Mouse (Mus musculus) liver, embryonic 14.5 days (tissue): Measurements from ENCODE around the gene Art4. TPM values are rescaled to one million over a fixed set of nuclear protein-coding genes. Genes with fewer than 3 reads are reported as not detected.

Source experiments
- ATAC-seq: fragments of 200-750 bp; cut with Nextera tagmentation; 2 replicates; pipeline ENCODE4 v1.8.0; 2017; ENCODE audit warnings: moderate number of reproducible peaks, mild to moderate bottlenecking, moderate library complexity; ENCODE audit not compliant: insufficient read depth
- DNase-seq, 3 experiments: peaks; one replicate each; pipeline ENCODE4 v3.0.0-alpha.2; 2012 to 2013; ENCODE audit warnings: low read depth in 3 of 3, low spot score in 3 of 3
- H3K27ac ChIP-seq: fragments of 300-500 bp; sonication (generic); 2 replicates; pipeline ENCODE4 v1.5.1; 2014; ENCODE audit warnings: moderate library complexity, mild to moderate bottlenecking, control low read depth, inconsistent platforms
- H3K27me3 ChIP-seq: fragments of 300-500 bp; sonication (generic); 2 replicates; pipeline ENCODE4 v1.6.1; 2014; ENCODE audit warnings: mild to moderate bottlenecking, low read length, moderate library complexity; ENCODE audit not compliant: control insufficient read depth, insufficient read depth
- H3K36me3 ChIP-seq: fragments of 300-500 bp; sonication (generic); replicated peaks from 2 replicates; pipeline ENCODE4 v1.6.1; 2014; ENCODE audit warnings: low read depth; ENCODE audit not compliant: control insufficient read depth, insufficient read depth
- H3K4me1 ChIP-seq, 2 experiments: fragments of 200-500 bp in 1 of 2; fragments of 300-500 bp in 1 of 2; sonication (generic) in 1 of 2; replicated peaks; 2 replicates each; pipeline ENCODE4 v1.6.1; 2012 to 2014; ENCODE audit warnings: antibody characterized with exemption in 1 of 2, inconsistent platforms in 1 of 2, low read length in 1 of 2; ENCODE audit not compliant: control insufficient read depth in 2 of 2, insufficient read depth in 2 of 2
- H3K4me2 ChIP-seq: fragments of 300-500 bp; sonication (generic); 2 replicates; pipeline ENCODE4 v1.6.1; 2014; ENCODE audit warnings: low read depth, mild to moderate bottlenecking, control low read depth, moderate library complexity
- H3K4me3 ChIP-seq, 2 experiments: fragments of 200-500 bp in 1 of 2; fragments of 300-500 bp in 1 of 2; sonication (generic) in 1 of 2; 2 replicates each; pipeline ENCODE4 v1.5.1; 2012 to 2014; ENCODE audit warnings: low read depth in 2 of 2, low read length in 2 of 2, mild to moderate bottlenecking in 2 of 2, control low read depth in 1 of 2, inconsistent platforms in 1 of 2, moderate library complexity in 1 of 2; ENCODE audit not compliant: insufficient read depth in 1 of 2
- H3K9ac ChIP-seq: fragments of 300-500 bp; sonication (generic); replicated peaks from 2 replicates; pipeline ENCODE4 v1.6.1; 2014; ENCODE audit warnings: mild to moderate bottlenecking, control low read depth, moderate library complexity
- H3K9me3 ChIP-seq: fragments of 300-500 bp; sonication (generic); 2 replicates; pipeline ENCODE4 v1.6.1; 2016; ENCODE audit warnings: low read length, mixed read lengths; ENCODE audit not compliant: control insufficient read depth
- CTCF ChIP-seq: IDR thresholded peaks from 2 replicates; pipeline ENCODE4 v1.5.1; 2016; ENCODE audit warnings: antibody characterized with exemption, low read depth, control low read depth
- EP300 ChIP-seq: IDR thresholded peaks from 2 replicates; pipeline ENCODE4 v1.6.1; 2016; ENCODE audit warnings: antibody characterized with exemption, low read depth
- WGBS: fragments of 180-500 bp; shearing (Covaris S2); extraction: QIAGEN DNeasy Blood & Tissue Kit; methylation state at CpG from one replicate; pipeline ENCODE4 v1.1.7; 2014; ENCODE audit not compliant: insufficient replicate concordance; 5-methylcytosine and 5-hydroxymethylcytosine counted together
- polyA plus RNA-seq, 2 experiments: library from polyadenylated mRNA; depleted of rRNA in 1 of 2; stranded (reverse) in 1 of 2; unstranded in 1 of 2; fragments of >200 nt; fragmentation: Nextera tagmentation in 1 of 2; extraction: Ambion mirVana in 1 of 2; gene quantifications; 2 replicates each; pipeline versions ENCODE4 v1.2.1 to v1.2.3; 2012 to 2014

The Art4 gene
- polyA plus RNA-seq, 2 experiments = 20.3 to 23.3 TPM

DNA sequence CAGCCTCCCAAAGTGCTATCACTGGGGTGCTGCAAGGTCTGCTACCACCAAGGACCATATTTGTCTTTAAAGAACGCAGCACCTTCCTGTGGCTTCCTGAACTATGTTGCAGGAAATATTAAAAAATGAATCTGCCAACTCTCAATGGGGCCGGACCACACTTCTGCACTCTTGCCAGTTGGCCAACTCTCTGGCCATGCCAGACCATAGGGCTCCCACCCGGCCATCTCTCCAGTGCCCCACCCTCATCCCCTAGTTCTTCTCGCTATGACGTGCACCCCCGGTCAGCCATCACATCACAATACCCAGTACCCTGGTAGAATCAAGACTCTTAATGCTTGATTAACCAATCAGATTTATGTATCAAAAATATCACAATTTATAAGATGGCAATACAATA lies 26.4 kb upstream of the Art4 start:
- WGBS = 70% methylated on average over 6 of the region's 6 CpGs
- DNase-seq (no peak), ATAC-seq (no peak)
- H3K9ac ChIP-seq = no peak overlapping the region
- TF ChIP-seq EP300 (no peak), CTCF (no peak)
- H3K4me3 ChIP-seq = no peak overlapping the region
- no peaks in the 10 kb centered on the region for H3K9me3 ChIP-seq
- no peak overlapping the region for H3K4me2 ChIP-seq
- no peaks in the 10 kb centered on the region for H3K36me3 ChIP-seq
- no peaks in the 10 kb centered on the region for H3K27me3 ChIP-seq
- no peaks in the 10 kb centered on the region; a peak in 1 of 4 replicates for H3K4me1 ChIP-seq
- H3K27ac ChIP-seq = no peak overlapping the region

- H3K36me3 ChIP-seq = no peaks in the 10 kb centered on the region
- H3K4me1 ChIP-seq = no peaks in the 10 kb centered on the region; a peak in 1 of 4 replicates
- no peak for TF ChIP-seq CTCF
- no peak for TF ChIP-seq EP300
- no peak overlapping the region for H3K9ac ChIP-seq
- H3K27ac ChIP-seq = no peak overlapping the region
- no peak overlapping the region for H3K4me2 ChIP-seq
- no peaks in the 10 kb centered on the region for H3K27me3 ChIP-seq
- 51% methylated on average over 3 of the region's 3 CpGs for WGBS
- DNase-seq (no peak), ATAC-seq (no peak)
- H3K4me3 ChIP-seq = no peak overlapping the region
- H3K9me3 ChIP-seq = no peaks in the 10 kb centered on the region
Measured at GRCm38 (mm10) chr6:136883431-136883915, 25.9 kb upstream of the Art4 start.

DNA sequence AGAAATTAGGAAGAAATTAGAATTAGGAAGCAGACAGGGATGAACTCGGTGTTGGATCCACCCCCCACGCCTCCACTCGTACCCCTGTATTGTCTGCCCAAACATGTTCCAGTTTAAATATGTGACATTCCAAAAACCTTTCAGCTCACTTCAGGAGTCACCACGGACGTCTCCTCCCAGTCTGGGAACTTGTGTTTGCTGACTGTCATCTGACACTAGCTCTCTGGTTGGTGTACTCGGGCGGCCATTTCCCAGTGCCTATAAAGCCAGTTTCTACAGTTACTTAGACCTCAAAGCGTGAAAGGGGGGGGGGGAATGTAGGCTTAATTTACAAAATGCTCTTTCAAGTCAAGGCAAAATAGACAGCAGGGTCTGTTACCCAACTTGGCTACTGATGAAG lies 24.1 kb upstream of the Art4 start:
- no peak for ATAC-seq
- no peak for TF ChIP-seq EP300
- no peak for TF ChIP-seq CTCF
- WGBS = 56% methylated on average over 8 of the region's 8 CpGs
- no peak overlapping the region for H3K27ac ChIP-seq
- H3K4me1 ChIP-seq = no peaks in the 10 kb centered on the region
- no peaks in the 10 kb centered on the region for H3K9me3 ChIP-seq
- H3K9ac ChIP-seq = no peak overlapping the region
- no peak overlapping the region for H3K4me3 ChIP-seq
- H3K27me3 ChIP-seq = no peaks in the 10 kb centered on the region
- DNase-seq = no peak
- no peak overlapping the region for H3K4me2 ChIP-seq
- no peaks in the 10 kb centered on the region for H3K36me3 ChIP-seq

DNA sequence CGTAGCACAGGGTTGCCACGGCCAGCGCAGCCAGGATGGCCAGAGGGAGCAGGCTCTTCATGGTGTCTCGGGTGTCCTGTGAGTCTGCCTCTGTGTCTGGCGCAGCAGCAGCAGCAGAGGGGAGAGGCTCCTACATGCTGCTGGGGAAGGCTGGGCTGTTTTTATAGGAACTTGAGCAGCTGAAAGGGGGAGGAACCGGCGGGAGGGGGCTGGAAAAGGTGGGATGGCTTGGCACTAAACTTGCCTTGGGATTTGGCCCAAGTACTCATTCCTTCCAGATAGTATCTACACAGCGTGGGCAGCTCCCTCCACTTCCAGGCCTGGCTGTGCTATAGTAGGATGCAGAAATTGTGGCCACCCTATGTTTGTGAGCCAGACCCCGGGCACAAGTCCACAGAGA lies 18.1 kb upstream of the Art4 start, which contains the start of gene Mgp:
Gene Mgp, minus strand, starts transcription at position 154 of the 400 bp plus-strand sequence.
- Histone ChIP-seq H3K4me2 (no peak within 1 kb of the TSS), H3K9ac (no peak within 1 kb of the TSS), H3K27ac (no peak within 1 kb of the TSS), H3K4me3 (no peak within 1 kb of the TSS), H3K4me1 (no peaks in the 10 kb centered on the region), H3K27me3 (no peaks in the 10 kb centered on the region), H3K9me3 (no peaks in the 10 kb centered on the region), H3K36me3 (no peaks in the 10 kb centered on the region)
- 67% methylated on average over 9 of the region's 9 CpGs for WGBS
- TF ChIP-seq CTCF (no peak), EP300 (no peak)
- ATAC-seq (no peak), DNase-seq (no peak)

DNA sequence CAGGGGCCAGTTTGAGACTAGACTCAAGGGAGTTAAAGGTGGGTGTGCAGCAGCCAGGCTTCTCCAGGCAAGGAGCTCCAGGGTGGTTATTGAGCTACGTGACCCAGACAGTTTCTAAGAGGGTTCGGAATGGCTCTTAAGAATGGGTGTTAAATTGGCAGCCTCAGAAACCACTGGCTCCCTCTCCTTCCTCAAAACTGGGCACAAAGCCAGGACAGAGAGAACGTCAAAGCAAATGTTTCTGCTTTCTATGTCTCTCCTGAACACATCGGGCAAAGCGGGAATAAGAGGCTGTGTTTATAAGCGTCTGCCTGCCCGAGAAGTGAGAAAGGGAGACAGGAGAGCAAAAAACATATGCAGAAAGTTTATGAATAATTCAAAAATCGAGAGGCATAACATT lies 17.1 kb upstream of the Art4 start:
- no peak for DNase-seq
- Histone ChIP-seq H3K9ac (no peak overlapping the region), H3K27ac (no peak overlapping the region), H3K9me3 (no peaks in the 10 kb centered on the region), H3K4me3 (no peak overlapping the region), H3K4me1 (no peaks in the 10 kb centered on the region), H3K4me2 (no peak overlapping the region), H3K36me3 (no peaks in the 10 kb centered on the region), H3K27me3 (no peaks in the 10 kb centered on the region)
- TF ChIP-seq CTCF (no peak), EP300 (no peak)
- no peak for ATAC-seq
- WGBS = 51% methylated on average over 8 of the region's 8 CpGs
